ENCODE assay signal across 8 mouse cellular contexts in the genomic region with DNA sequence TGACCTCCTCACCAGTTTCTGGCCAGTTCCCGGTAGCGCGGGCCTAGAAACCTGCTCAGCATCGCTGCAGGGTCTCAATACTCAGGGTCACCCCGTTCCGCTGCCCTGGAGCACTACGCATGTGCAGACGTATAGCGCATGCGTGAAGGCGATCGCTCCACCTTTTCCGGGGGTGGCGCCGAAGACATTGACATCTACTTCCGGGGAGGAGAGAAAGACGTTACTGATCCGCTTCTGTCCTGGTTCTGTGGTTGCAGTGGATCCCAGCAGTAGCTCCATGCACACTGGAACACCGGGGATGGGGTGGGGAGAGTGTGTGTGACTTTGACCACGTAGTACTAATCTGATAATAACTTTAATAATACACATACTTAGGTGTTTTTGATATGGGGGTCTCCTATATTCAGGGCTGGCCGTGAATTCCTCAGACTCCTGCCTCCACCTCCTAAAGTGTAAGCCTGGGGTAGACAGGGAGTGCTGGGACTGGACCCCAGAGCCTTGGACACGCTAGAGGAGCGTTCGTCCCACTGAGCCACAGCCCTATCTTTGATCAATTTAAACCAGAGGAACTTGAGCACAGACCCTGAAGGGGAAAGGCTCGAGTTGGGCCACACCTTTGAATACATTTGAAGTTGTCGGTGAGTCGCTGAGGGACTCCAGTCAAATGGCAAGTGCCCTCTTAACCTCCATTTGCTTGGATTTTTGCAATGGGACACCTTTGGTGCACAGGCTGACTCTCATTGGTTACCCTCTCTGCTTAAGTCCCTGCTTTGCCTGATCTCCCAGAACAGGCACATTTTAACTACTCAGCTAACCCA. TPM values are rescaled to one million over a fixed set of nuclear protein-coding genes. Genes with fewer than 3 reads are reported as not detected.
DNase-seq lines count a peak whose midpoint lies in the region; ATAC-seq lines count a peak whose summit lies in the region.

A gene (minus strand): TSS at position 147 of the 818 bp plus-strand sequence.

- peak within 1 kb of the TSS; percentile 83 for H3K27ac ChIP-seq in brown adipose tissue, adult 24 weeks (replicated peaks; ENCODE audit: low read depth, low read length)
- peak within 1 kb of the TSS; percentile 76 to 85 for H3K27ac ChIP-seq in heart, embryonic 14.5 days (replicated peaks in 1 of 2; ENCODE audit: control insufficient read depth in 1 of 2, insufficient read depth in 1 of 2, low read depth in 2 of 2, low read length in 2 of 2)
- H3K27ac ChIP-seq in liver, embryonic 13.5 days = peak within 1 kb of the TSS; percentile 91
- peak within 1 kb of the TSS; percentile 81 for H3K27ac ChIP-seq in stomach, embryonic 16.5 days (ENCODE audit: low read length)

- H3K9me3 ChIP-seq in heart, embryonic 14.5 days (ENCODE audit: control insufficient read depth, low read length) = no peaks in the 10 kb centered on the region
- no peaks in the 10 kb centered on the region for H3K9me3 ChIP-seq in liver, embryonic 13.5 days (replicated peaks)
- no peaks in the 10 kb centered on the region for H3K9me3 ChIP-seq in stomach, embryonic 16.5 days (replicated peaks; ENCODE audit: control insufficient read depth, low read length)

- 1% methylated on average over 27 of the region's 27 CpGs for WGBS in heart, embryonic 14.5 days
- WGBS in liver, embryonic 13.5 days (ENCODE audit: insufficient replicate concordance) = under 1% methylated on average over 27 of the region's 27 CpGs
- under 1% methylated on average over 27 of the region's 27 CpGs for WGBS in stomach, embryonic 16.5 days

- peak within 1 kb of the TSS; percentile 78 for H3K4me3 ChIP-seq in brown adipose tissue, adult 24 weeks (ENCODE audit: insufficient read depth, low read depth, low read length)
- peak within 1 kb of the TSS; percentile 89 to 93 for H3K4me3 ChIP-seq in heart, embryonic 14.5 days (ENCODE audit: control insufficient read depth in 1 of 2, insufficient read depth in 1 of 2, low read depth in 1 of 2, low read length in 2 of 2)
- H3K4me3 ChIP-seq in liver, embryonic 13.5 days (replicated peaks) = peak within 1 kb of the TSS; percentile 96
- peak within 1 kb of the TSS; percentile 75 for H3K4me3 ChIP-seq in stomach, embryonic 16.5 days (replicated peaks; ENCODE audit: low read length)

- peak within 1 kb of the TSS; percentile 96 for H3K9ac ChIP-seq in heart, embryonic 14.5 days (ENCODE audit: low read length)
- H3K9ac ChIP-seq in liver, embryonic 13.5 days = peak within 1 kb of the TSS; percentile 92
- peak within 1 kb of the TSS; percentile 86 for H3K9ac ChIP-seq in stomach, embryonic 16.5 days (ENCODE audit: low read length)

- peaks cover 6% of the 10 kb centered on the region for H3K4me1 ChIP-seq in brown adipose tissue, adult 24 weeks (ENCODE audit: control insufficient read depth, insufficient read depth, insufficient read length, low read length)
- H3K4me1 ChIP-seq in heart, embryonic 14.5 days (ENCODE audit: control insufficient read depth in 2 of 2, insufficient read depth in 2 of 2, low read length in 2 of 2) = peaks cover 14 to 26% of the 10 kb centered on the region in 2 experiments
- peaks cover 53% of the 10 kb centered on the region for H3K4me1 ChIP-seq in liver, embryonic 13.5 days (replicated peaks)
- peaks cover 23% of the 10 kb centered on the region for H3K4me1 ChIP-seq in stomach, embryonic 16.5 days (ENCODE audit: control insufficient read depth, insufficient read depth, low read length)

- peak; percentile 62 for ATAC-seq in heart, embryonic 14.5 days (ENCODE audit: insufficient number of reproducible peaks, insufficient read depth, low FRiP score, low read depth)
- peak; percentile 83 for ATAC-seq in liver, embryonic 13.5 days (ENCODE audit: low read depth)
- peak; percentile 85 for ATAC-seq in stomach, embryonic 16.5 days (ENCODE audit: insufficient read depth, low FRiP score)

- H3K36me3 ChIP-seq in heart, embryonic 14.5 days (ENCODE audit: control insufficient read depth, insufficient read depth, low read length) = peaks cover 58% of the 10 kb centered on the region
- H3K36me3 ChIP-seq in liver, embryonic 13.5 days = peaks cover 63% of the 10 kb centered on the region
- H3K36me3 ChIP-seq in stomach, embryonic 16.5 days (ENCODE audit: control insufficient read depth, insufficient read depth, low read length) = peaks cover 36% of the 10 kb centered on the region

- DNase-seq in CD4-positive, CD25-positive, alpha-beta regulatory T cell, adult 2 months (ENCODE audit: low read depth, low spot score) = peak; percentile 95
- peak; percentile 82 for DNase-seq in fibroblast of lung, adult 2 months (ENCODE audit: low read depth)
- DNase-seq in kidney, postnatal 14 days = peak; percentile 95
- DNase-seq in liver, embryonic 13.5 days = peak; percentile 90
- DNase-seq in neural tube, embryonic 10.5 days (ENCODE audit: extremely low spot score, low spot score) = peak; percentile 85

- H3K27me3 ChIP-seq in heart, embryonic 14.5 days (ENCODE audit: control insufficient read depth, insufficient read depth, low read length) = no peaks in the 10 kb centered on the region
- H3K27me3 ChIP-seq in liver, embryonic 13.5 days = no peaks in the 10 kb centered on the region
- no peaks in the 10 kb centered on the region for H3K27me3 ChIP-seq in stomach, embryonic 16.5 days (ENCODE audit: control insufficient read depth, insufficient read depth, low read length)

- peak within 1 kb of the TSS; percentile 94 for H3K4me2 ChIP-seq in heart, embryonic 14.5 days (ENCODE audit: low read length)
- peak within 1 kb of the TSS; percentile 95 for H3K4me2 ChIP-seq in liver, embryonic 13.5 days
- peak within 1 kb of the TSS; percentile 89 for H3K4me2 ChIP-seq in stomach, embryonic 16.5 days (ENCODE audit: low read depth, low read length)

RNA-seq across cellular contexts. Expression of the gene that starts here (rescaled TPM):
- 2,528 and 2,993 TPM in 2 replicates for polyA plus RNA-seq in brown adipose tissue, adult 24 weeks (2012; ENCODE audit: insufficient read depth, insufficient read length, missing spikeins)
- 2,007 and 2,169 TPM in 2 replicates for polyA plus RNA-seq in heart, embryonic 14.5 days (2014; fragmentation: Nextera tagmentation; extraction: Ambion mirVana)
- 474 and 603 TPM in 2 replicates for polyA plus RNA-seq in liver, embryonic 13.5 days (2015; fragmentation: Nextera tagmentation; extraction: Ambion mirVana)
- 669 and 707 TPM in 2 replicates for polyA plus RNA-seq in stomach, embryonic 16.5 days (2015; fragmentation: Nextera tagmentation; extraction: Ambion mirVana)

Comparison
In these comparisons a context has a peak if more than half of its experiments do, and no peak if none do; other contexts are left out.
1. Peak in every context shown above with its lines: DNase-seq, ATAC-seq, H3K4me3 ChIP-seq and H3K27ac ChIP-seq.